Mouse (Mus musculus): Measurements from ENCODE around the gene Adamts7.

Adamts7 gene

GRCm38 (mm10) chr9:90235258-90235882, 72.5 kb downstream of the Adamts7 start:
- DNase-seq (ENCODE audit: low read depth, low spot score) = no peak

DNA sequence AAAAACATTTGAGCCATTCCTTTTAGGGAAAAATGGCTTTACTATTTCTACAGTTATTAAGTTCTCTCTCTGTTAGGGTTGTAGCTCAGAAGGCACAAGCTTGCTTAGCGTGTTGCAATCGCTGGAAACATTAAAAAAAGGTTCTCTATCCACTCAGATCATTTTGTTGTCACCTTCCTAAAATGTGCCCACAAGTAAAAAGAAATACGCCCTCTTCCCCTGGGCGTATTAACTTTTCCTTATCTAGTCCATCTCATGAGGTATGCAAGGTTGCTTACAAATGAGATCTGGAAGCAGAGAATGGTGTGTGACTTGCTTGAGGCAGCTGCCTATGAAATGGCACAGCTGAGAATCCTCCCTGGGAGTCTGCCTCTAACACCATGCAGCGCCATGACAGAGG, 73.9 kb downstream of the Adamts7 start:
- DNase-seq (ENCODE audit: low read depth, low spot score) = no peak

DNA sequence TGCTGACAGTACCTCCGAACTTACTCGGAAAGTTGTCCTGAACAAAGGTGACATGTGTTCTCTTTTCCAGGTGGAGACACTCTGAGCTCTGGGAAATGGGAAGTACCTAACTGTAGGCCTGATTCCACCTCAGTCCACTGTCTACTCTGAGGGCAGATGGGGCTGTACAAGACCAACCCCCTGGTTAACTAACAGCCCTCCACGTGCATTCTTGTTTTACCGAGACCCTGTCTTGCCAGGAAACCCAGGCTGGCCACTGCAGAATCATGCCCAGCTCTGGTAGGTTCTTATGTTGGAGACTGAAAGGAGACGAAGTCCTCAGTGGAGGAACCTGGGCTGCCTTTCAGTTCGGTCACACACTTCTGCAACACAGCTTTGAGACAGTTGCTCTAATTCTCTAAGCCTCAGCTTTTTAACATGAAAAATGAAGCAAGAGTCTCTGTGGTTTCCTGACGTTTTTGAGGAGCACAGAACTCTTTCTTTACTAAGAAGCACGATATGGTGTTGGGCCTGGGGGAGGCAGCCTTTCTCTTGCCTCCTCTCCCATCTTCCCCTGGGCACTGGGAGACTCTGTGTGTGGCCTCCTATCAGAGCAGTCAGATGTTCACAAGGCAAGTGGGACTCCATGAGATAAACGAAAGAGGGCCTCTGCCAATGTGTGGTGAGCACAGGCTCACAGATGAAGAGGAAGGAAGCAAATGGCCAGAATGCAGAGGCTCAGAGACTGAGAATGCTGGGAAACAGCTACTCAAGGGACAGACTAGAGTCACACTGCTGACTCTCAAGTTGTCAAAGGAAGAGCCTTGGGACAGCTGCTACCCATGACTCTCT, 74.6 kb downstream of the Adamts7 start:
- DNase-seq (ENCODE audit: low read depth, low spot score) = no peak

GRCm38 (mm10) chr9:90240560-90240959, 77.7 kb downstream of the Adamts7 start:
- DNase-seq (ENCODE audit: low read depth, low spot score) = no peak

- DNase-seq (ENCODE audit: low read depth, low spot score) = no peak
Measured at GRCm38 (mm10) chr9:90241041-90241440, 78.2 kb downstream of the Adamts7 start.

DNA sequence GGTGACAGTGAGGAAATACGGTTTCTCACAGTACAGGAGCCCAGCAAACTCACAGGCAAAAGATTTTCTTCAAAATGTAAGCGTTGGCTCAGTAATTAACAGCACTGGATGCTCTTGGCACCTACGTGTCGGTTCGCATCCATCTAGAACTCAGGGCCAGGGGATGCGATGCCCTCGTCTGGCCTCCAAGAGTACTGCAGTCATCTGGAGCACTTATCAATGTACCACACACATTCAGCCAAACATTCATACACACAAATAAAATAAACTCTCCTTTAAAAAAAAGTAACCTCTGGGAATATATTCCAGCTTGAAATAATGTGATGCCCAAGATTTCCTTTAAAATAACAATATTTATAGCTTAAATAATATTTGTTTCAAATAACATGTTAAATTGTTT, 78.7 kb downstream of the Adamts7 start:
- DNase-seq (ENCODE audit: low read depth, low spot score) = no peak

DNA sequence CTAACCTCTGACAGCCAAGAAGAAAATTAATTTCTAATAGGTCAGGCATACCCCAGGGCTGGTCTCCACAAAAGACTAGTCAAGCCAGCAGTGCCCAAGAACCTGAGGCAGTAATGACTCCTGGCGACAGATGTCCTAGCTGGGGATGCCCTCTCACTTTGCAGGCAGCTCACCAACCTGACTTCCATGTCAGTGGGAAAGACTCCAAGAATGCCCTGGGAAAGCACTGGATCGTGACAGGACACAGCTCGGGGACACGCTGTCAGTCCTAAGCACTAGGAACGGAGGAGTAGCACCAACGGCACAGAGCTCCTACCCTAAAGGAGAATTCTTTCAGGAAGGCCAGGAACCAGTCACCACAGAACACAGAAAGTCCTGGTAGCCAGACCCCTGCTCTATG, 79.4 kb downstream of the Adamts7 start:
- no peak for DNase-seq (ENCODE audit: low read depth, low spot score)

DNA sequence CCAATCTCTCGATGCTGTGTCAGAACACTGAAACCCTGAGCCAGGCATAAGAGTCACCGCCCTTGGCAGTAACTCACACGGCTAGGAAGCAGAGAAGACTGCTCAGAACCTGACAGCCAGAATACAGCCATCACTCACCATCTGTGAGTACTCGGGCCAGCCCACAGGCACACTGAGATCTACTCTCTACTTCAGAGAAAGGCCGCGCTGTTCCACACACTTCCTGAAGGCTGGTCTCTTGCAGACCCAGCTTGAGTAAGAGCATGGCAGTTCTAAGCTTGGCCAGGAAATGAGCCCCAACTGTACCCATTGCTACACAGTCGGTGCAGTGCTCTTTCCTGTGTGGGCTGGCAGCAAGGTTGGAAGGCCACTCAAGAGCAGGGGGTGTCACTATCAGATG, 80.0 kb downstream of the Adamts7 start:
- no peak for DNase-seq (ENCODE audit: low read depth, low spot score)

GRCm38 (mm10) chr9:90244301-90245151, 81.7 kb downstream of the Adamts7 start:
- DNase-seq (ENCODE audit: low read depth, low spot score) = no peak

- no peak for DNase-seq (ENCODE audit: low read depth, low spot score)
Measured at GRCm38 (mm10) chr9:90245206-90245605, 82.3 kb downstream of the Adamts7 start.

DNA sequence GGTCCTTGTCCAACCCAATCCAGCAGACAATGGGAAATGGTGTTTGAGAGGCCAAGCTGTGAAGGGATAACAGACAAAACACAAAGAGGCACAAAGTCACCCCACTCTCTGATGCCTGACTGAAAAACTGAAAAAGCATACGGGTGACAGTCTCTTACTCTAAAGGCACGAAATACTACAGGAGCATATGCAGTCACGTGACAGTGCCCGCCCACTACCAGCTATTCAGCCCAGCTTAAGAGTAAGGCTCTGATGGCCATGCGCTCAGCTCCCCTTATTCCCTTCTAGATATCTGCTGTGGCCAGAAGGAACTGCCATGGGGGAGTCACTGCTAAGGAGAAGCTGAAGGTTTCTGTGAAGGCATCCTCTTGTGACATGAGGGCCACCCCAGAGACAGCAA, 82.9 kb downstream of the Adamts7 start:
- no peak for DNase-seq (ENCODE audit: low read depth, low spot score)

DNA sequence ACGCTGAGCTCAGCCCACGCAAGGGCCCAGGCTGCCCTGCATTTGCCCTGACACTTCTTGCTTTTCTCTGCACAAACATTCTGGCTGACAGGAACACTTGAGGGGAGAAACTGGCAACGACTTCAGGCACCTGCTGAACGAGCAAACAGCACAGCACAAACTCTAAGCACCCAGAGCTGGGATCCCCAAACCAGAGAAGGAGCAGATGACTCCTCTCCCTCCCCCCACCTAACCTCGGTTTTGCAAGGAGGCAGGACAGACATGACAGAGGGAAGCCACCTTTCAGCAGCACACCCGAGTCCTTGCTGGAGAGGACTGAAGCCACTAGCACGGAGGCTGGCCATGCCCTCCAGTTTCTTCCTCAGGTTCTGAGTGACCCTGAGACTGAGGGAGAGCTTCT, 84.4 kb downstream of the Adamts7 start:
- no peak for DNase-seq (ENCODE audit: low read depth, low spot score)

- no peak for DNase-seq (ENCODE audit: low read depth, low spot score)
Measured at GRCm38 (mm10) chr9:90248326-90248725, 85.5 kb downstream of the Adamts7 start.

DNA sequence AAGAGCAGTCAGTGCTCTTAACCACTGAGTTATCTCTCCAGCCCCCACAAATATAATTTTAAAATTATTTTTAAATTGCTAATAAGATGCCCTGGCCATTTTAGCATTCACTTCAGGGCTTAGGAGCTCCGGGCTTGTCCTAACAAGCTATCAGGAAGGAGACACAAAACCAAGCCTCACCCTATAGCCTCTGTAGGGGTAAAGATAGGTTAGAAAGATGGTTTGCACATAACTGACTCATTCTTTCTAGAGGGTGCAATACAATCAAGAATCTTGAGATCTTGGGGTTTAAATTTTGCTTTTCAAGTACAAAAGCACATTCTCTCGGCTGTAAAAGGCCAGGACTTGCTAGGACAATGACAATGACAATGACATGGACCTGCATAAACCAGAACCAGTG, 86.2 kb downstream of the Adamts7 start:
- DNase-seq (ENCODE audit: low read depth, low spot score) = no peak

GRCm38 (mm10) chr9:90250141-90250775, 87.4 kb downstream of the Adamts7 start:
- no peak for DNase-seq (ENCODE audit: low read depth, low spot score)

GRCm38 (mm10) chr9:90250964-90251750, 88.3 kb downstream of the Adamts7 start:
- no peak for DNase-seq (ENCODE audit: low read depth, low spot score)

GRCm38 (mm10) chr9:90253181-90253580, 90.3 kb downstream of the Adamts7 start:
- DNase-seq (ENCODE audit: low read depth, low spot score) = no peak

DNA sequence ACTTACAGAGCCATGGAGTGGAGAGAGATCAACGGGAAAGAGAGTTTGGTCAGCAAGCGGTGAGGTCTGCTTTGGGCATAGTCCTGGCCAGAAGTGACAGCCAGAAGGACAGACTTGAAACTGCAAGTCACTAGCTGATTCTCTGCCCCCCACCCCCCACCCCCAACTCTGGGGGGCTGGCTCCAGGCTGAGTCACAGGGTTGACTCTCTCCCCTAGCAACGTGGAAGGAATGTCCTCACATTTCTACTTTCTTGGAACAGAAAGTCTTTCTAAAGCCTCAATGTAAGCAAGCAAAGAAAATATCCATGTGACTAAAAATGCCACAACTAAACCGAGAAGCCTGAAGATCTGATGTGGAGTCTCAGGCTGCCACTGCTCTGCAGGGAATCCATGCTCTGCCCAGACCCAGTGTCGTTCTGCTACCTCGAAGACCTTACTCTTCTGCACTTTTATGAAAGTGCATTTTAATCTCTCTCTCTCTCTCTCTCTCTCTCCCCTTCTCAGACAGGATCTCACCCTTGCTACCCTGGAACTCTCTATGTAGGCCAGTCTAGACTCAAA, 93.1 kb downstream of the Adamts7 start:
- no peak for DNase-seq (ENCODE audit: low read depth, low spot score)

DNA sequence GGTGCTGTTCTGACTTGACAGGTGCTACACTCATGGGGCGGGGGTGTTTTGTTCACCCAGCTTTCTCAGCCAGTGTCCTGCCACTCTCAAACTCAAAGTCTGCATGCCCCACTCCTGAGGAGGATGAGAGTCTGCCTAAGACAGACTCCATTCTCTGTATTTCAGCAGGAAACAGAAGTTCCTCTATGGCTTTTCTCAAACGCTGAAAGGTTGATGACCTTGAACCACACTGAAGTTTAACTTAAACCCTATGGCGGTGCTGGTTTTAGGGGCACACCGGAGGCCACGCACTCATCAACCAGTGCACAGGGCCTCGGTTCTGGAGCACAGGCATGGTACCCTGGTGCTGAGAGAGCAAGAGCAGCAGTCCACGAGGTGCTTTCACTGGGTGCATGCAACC, 94.4 kb downstream of the Adamts7 start:
- no peak for DNase-seq (ENCODE audit: low read depth, low spot score)

Measured in telencephalon, adult 2 months (tissue).